Mouse (Mus musculus): ENCODE measurements around the gene Fbll1.

- TF ChIP-seq TAL1 (IDR thresholded peaks at IDR 0.05; ENCODE audit: low read length) (no peak), GATA1 (IDR thresholded peaks at IDR 0.05; ENCODE audit: low read length) (no peak)
Measured at GRCm38 (mm10) chr11:35798495-35798820, 226 bp downstream of the Fbll1 start.

Data from erythroblast, embryonic 14.5 days (primary cell).